8 mouse cellular contexts compared by ENCODE assay signal in genomic region chr19:41847614-41847991, GRCm38 (mm10). TPM values are rescaled to one million over a fixed set of nuclear protein-coding genes. Genes with fewer than 3 reads are reported as not detected.
DNase-seq lines count a peak whose midpoint lies in the region; ATAC-seq lines count a peak whose summit lies in the region.
"Not testable (repeated sequence)": the region's sequence is repeated elsewhere in the genome, so short reads cannot be mapped to it uniquely, and the experiment has no call there.

No protein-coding gene starts in this region.

- not testable (repeated sequence) for H3K27me3 ChIP-seq in embryonic facial prominence, embryonic 12.5 days; hindbrain, embryonic 16.5 days (replicated peaks; ENCODE audit: control insufficient read depth, insufficient read depth, low read length)
- H3K27me3 ChIP-seq in limb, embryonic 12.5 days = peaks cover 22% of the 10 kb centered on the region

- H3K36me3 ChIP-seq in embryonic facial prominence, embryonic 12.5 days; hindbrain, embryonic 16.5 days (ENCODE audit: control insufficient read depth, insufficient read depth, low read length); limb, embryonic 12.5 days: not testable (repeated sequence)

- peak overlapping the region; percentile 71 for H3K9ac ChIP-seq in embryonic facial prominence, embryonic 12.5 days
- H3K9ac ChIP-seq in hindbrain, embryonic 16.5 days (ENCODE audit: low read depth, low read length) = peak overlapping the region; percentile 78
- H3K9ac ChIP-seq in limb, embryonic 12.5 days (replicated peaks) = peak overlapping the region; percentile 74

- H3K4me1 ChIP-seq in embryonic facial prominence, embryonic 12.5 days = peaks cover 23% of the 10 kb centered on the region
- H3K4me1 ChIP-seq in hindbrain, embryonic 16.5 days (ENCODE audit: control insufficient read depth, insufficient read depth, low read depth, low read length) = peaks cover 21% of the 10 kb centered on the region
- peaks cover 26% of the 10 kb centered on the region for H3K4me1 ChIP-seq in limb, embryonic 12.5 days (replicated peaks)

- H3K4me2 ChIP-seq in embryonic facial prominence, embryonic 12.5 days (replicated peaks) = peak overlapping the region; percentile 99
- H3K4me2 ChIP-seq in hindbrain, embryonic 16.5 days (ENCODE audit: low read length) = peak overlapping the region; percentile 70
- H3K4me2 ChIP-seq in limb, embryonic 12.5 days = peak overlapping the region; percentile 100

- peak; percentile 52 for ATAC-seq in embryonic facial prominence, embryonic 12.5 days (ENCODE audit: insufficient number of reproducible peaks, insufficient read depth, low FRiP score, low TSS enrichment)
- peak; percentile 77 for ATAC-seq in hindbrain, embryonic 16.5 days
- peak; percentile 53 for ATAC-seq in limb, embryonic 12.5 days (ENCODE audit: insufficient number of reproducible peaks, insufficient read depth, low FRiP score, low TSS enrichment, low read depth)
- ATAC-seq in neutrophil, adult 5-6 weeks (ENCODE audit: extremely low read depth, insufficient number of reproducible peaks, low FRiP score, poor library complexity, severe bottlenecking) = peak; percentile 56

- DNase-seq in ZHBTc4 (ENCODE audit: low read depth, low spot score) = peak; percentile 71
- peak; percentile 66 for DNase-seq in gastrocnemius, postnatal 25 days
- DNase-seq in lung, postnatal 36 days = peak; percentile 47
- peak; percentile 78 for DNase-seq in thymus, postnatal 4 days

- not testable (repeated sequence) for H3K9me3 ChIP-seq in embryonic facial prominence, embryonic 12.5 days; hindbrain, embryonic 16.5 days (ENCODE audit: control insufficient read depth, low read length); limb, embryonic 12.5 days

- H3K4me3 ChIP-seq in embryonic facial prominence, embryonic 12.5 days = peak overlapping the region; percentile 80
- peak overlapping the region; percentile 87 for H3K4me3 ChIP-seq in hindbrain, embryonic 16.5 days (ENCODE audit: low read length)
- H3K4me3 ChIP-seq in limb, embryonic 12.5 days (replicated peaks) = peak overlapping the region; percentile 78

- under 1% methylated on average over 49 of the region's 53 CpGs for WGBS in embryonic facial prominence, embryonic 12.5 days
- 0% methylated on average over 32 of the region's 53 CpGs for WGBS in hindbrain, embryonic 16.5 days
- 0% methylated on average over 22 of the region's 53 CpGs for WGBS in limb, embryonic 12.5 days

- H3K27ac ChIP-seq in embryonic facial prominence, embryonic 12.5 days = peak overlapping the region; percentile 81
- H3K27ac ChIP-seq in hindbrain, embryonic 16.5 days (ENCODE audit: low read depth, low read length) = peak overlapping the region; percentile 93
- H3K27ac ChIP-seq in limb, embryonic 12.5 days = peak overlapping the region; percentile 80

RNA-seq across cellular contexts. Expression of gene Frat2, which starts 0.3 kb away (rescaled TPM):
- 9.2 and 9.9 TPM in 2 replicates for polyA plus RNA-seq in embryonic facial prominence, embryonic 12.5 days (2016; fragmentation: Nextera tagmentation; extraction: Ambion mirVana)
- 10 to 100 TPM; 19.7 to 22.4 TPM for total RNA-seq in gastrocnemius, postnatal 25 days (2021)
- polyA plus RNA-seq in hindbrain, embryonic 16.5 days (2015; fragmentation: Nextera tagmentation; extraction: Ambion mirVana) = 4.3 and 4.6 TPM in 2 replicates
- 5.0 and 5.6 TPM in 2 replicates for polyA plus RNA-seq in limb, embryonic 12.5 days (2016; fragmentation: Nextera tagmentation; extraction: Ambion mirVana)
- 22.0 and 22.6 TPM in 2 replicates for total RNA-seq in neutrophil, adult 5-6 weeks (2017)

RNA-seq across cellular contexts. Expression of gene Frat1, which starts 17.8 kb away (rescaled TPM):
- 7.9 and 8.9 TPM in 2 replicates for polyA plus RNA-seq in embryonic facial prominence, embryonic 12.5 days (2016; fragmentation: Nextera tagmentation; extraction: Ambion mirVana)
- total RNA-seq in gastrocnemius, postnatal 25 days (2021) = 1 to 10 TPM; 5.9 to 7.3 TPM
- polyA plus RNA-seq in hindbrain, embryonic 16.5 days (2015; fragmentation: Nextera tagmentation; extraction: Ambion mirVana) = 18.2 and 19.6 TPM in 2 replicates
- 5.8 and 6.2 TPM in 2 replicates for polyA plus RNA-seq in limb, embryonic 12.5 days (2016; fragmentation: Nextera tagmentation; extraction: Ambion mirVana)
- total RNA-seq in neutrophil, adult 5-6 weeks (2017) = 26.8 and 31.1 TPM in 2 replicates

RNA-seq across cellular contexts. Expression of gene Arhgap19, which starts 45.8 kb away (rescaled TPM):
- 32.9 and 33.1 TPM in 2 replicates for polyA plus RNA-seq in embryonic facial prominence, embryonic 12.5 days (2016; fragmentation: Nextera tagmentation; extraction: Ambion mirVana)
- 1 to 10 TPM; 6.1 to 8.1 TPM for total RNA-seq in gastrocnemius, postnatal 25 days (2021)
- 3.8 and 5.9 TPM in 2 replicates for polyA plus RNA-seq in hindbrain, embryonic 16.5 days (2015; fragmentation: Nextera tagmentation; extraction: Ambion mirVana)
- 33.5 and 35.0 TPM in 2 replicates for polyA plus RNA-seq in limb, embryonic 12.5 days (2016; fragmentation: Nextera tagmentation; extraction: Ambion mirVana)
- total RNA-seq in neutrophil, adult 5-6 weeks (2017) = 2.7 and 3.2 TPM in 2 replicates

RNA-seq across cellular contexts. Expression of gene Rrp12, which starts 48.4 kb away (rescaled TPM):
- 23.5 and 24.0 TPM in 2 replicates for polyA plus RNA-seq in embryonic facial prominence, embryonic 12.5 days (2016; fragmentation: Nextera tagmentation; extraction: Ambion mirVana)
- total RNA-seq in gastrocnemius, postnatal 25 days (2021) = 10 to 100 TPM; 31.0 to 37.5 TPM
- 16.6 and 21.2 TPM in 2 replicates for polyA plus RNA-seq in hindbrain, embryonic 16.5 days (2015; fragmentation: Nextera tagmentation; extraction: Ambion mirVana)
- 22.8 and 23.2 TPM in 2 replicates for polyA plus RNA-seq in limb, embryonic 12.5 days (2016; fragmentation: Nextera tagmentation; extraction: Ambion mirVana)
- total RNA-seq in neutrophil, adult 5-6 weeks (2017) = 6.6 and 7.4 TPM in 2 replicates

Comparison
In these comparisons a context has a peak if more than half of its experiments do, and no peak if none do; other contexts are left out.
1. Peak in every context shown above with its lines: DNase-seq, ATAC-seq, H3K4me3 ChIP-seq and H3K27ac ChIP-seq.